Mouse (Mus musculus): Measurements from ENCODE around the gene Ppef2. TPM values are rescaled to one million over a fixed set of nuclear protein-coding genes. Genes with fewer than 3 reads are reported as not detected.

Gene Ppef2
- polyA plus RNA-seq, 1 experiment from 2014 or later = not detected

GRCm38 (mm10) chr5:92215308-92215707 is 40.8 kb downstream of the Ppef2 start, which contains the start of gene U90926:
TSS of gene U90926 (minus strand) at chr5:92215408.
- H3K4me3 ChIP-seq (ENCODE audit: low read depth, low read length) = no peak within 1 kb of the TSS
- DNase-seq (ENCODE audit: low spot score) (no peak), ATAC-seq (replicated peaks; ENCODE audit: insufficient number of reproducible peaks, low FRiP score, low TSS enrichment, low read depth) (no peak)
- H3K9me3 ChIP-seq (replicated peaks; ENCODE audit: control insufficient read depth, low read length) = no peaks in the 10 kb centered on the region
- 93% methylated on average over 4 of the region's 4 CpGs for WGBS
- no peaks in the 10 kb centered on the region for H3K27me3 ChIP-seq (ENCODE audit: control insufficient read depth, insufficient read depth, low read length)
- no peak within 1 kb of the TSS for H3K27ac ChIP-seq (replicated peaks; ENCODE audit: low read depth, low read length)
- no peak within 1 kb of the TSS for H3K4me2 ChIP-seq (ENCODE audit: low read depth, low read length)
- no peaks in the 10 kb centered on the region for H3K36me3 ChIP-seq (replicated peaks; ENCODE audit: control insufficient read depth, insufficient read depth, low read depth, low read length)
- no peaks in the 10 kb centered on the region for H3K4me1 ChIP-seq (ENCODE audit: control insufficient read depth, insufficient read depth, low read length)
- no peak within 1 kb of the TSS for H3K9ac ChIP-seq (replicated peaks; ENCODE audit: low read length)

GRCm38 (mm10) chr5:92212231-92212630 is 43.8 kb downstream of the Ppef2 start:
- Histone ChIP-seq H3K36me3 (replicated peaks; ENCODE audit: control insufficient read depth, insufficient read depth, low read depth, low read length) (no peaks in the 10 kb centered on the region), H3K27ac (replicated peaks; ENCODE audit: low read depth, low read length) (no peak overlapping the region), H3K9me3 (replicated peaks; ENCODE audit: control insufficient read depth, low read length) (no peaks in the 10 kb centered on the region), H3K4me1 (ENCODE audit: control insufficient read depth, insufficient read depth, low read length) (no peaks in the 10 kb centered on the region), H3K4me2 (ENCODE audit: low read depth, low read length) (no peak overlapping the region), H3K9ac (replicated peaks; ENCODE audit: low read length) (no peak overlapping the region), H3K27me3 (ENCODE audit: control insufficient read depth, insufficient read depth, low read length) (no peaks in the 10 kb centered on the region), H3K4me3 (ENCODE audit: low read depth, low read length) (no peak overlapping the region)
- DNase-seq (ENCODE audit: low spot score) = no peak
- ATAC-seq (replicated peaks; ENCODE audit: insufficient number of reproducible peaks, low FRiP score, low TSS enrichment, low read depth) = no peak
- WGBS = 85% methylated on average over 4 of the region's 4 CpGs

GRCm38 (mm10) chr5:92210205-92210604 is 45.9 kb downstream of the Ppef2 start:
- Histone ChIP-seq H3K27ac (replicated peaks; ENCODE audit: low read depth, low read length) (no peak overlapping the region), H3K4me2 (ENCODE audit: low read depth, low read length) (no peak overlapping the region), H3K9me3 (replicated peaks; ENCODE audit: control insufficient read depth, low read length) (no peaks in the 10 kb centered on the region), H3K9ac (replicated peaks; ENCODE audit: low read length) (no peak overlapping the region), H3K4me3 (ENCODE audit: low read depth, low read length) (no peak overlapping the region), H3K27me3 (ENCODE audit: control insufficient read depth, insufficient read depth, low read length) (no peaks in the 10 kb centered on the region), H3K4me1 (ENCODE audit: control insufficient read depth, insufficient read depth, low read length) (no peaks in the 10 kb centered on the region), H3K36me3 (replicated peaks; ENCODE audit: control insufficient read depth, insufficient read depth, low read depth, low read length) (no peaks in the 10 kb centered on the region)
- no peak for ATAC-seq (replicated peaks; ENCODE audit: insufficient number of reproducible peaks, low FRiP score, low TSS enrichment, low read depth)
- no peak for DNase-seq (ENCODE audit: low spot score)
- WGBS = 80% methylated on average over 8 of the region's 8 CpGs

- Histone ChIP-seq H3K27ac (replicated peaks; ENCODE audit: low read depth, low read length) (no peak overlapping the region), H3K36me3 (replicated peaks; ENCODE audit: control insufficient read depth, insufficient read depth, low read depth, low read length) (no peaks in the 10 kb centered on the region; the same call in none of the 2 replicates), H3K9me3 (replicated peaks; ENCODE audit: control insufficient read depth, low read length) (no peaks in the 10 kb centered on the region), H3K27me3 (ENCODE audit: control insufficient read depth, insufficient read depth, low read length) (no peaks in the 10 kb centered on the region), H3K4me1 (ENCODE audit: control insufficient read depth, insufficient read depth, low read length) (no peaks in the 10 kb centered on the region), H3K4me2 (ENCODE audit: low read depth, low read length) (no peak overlapping the region), H3K4me3 (ENCODE audit: low read depth, low read length) (no peak overlapping the region), H3K9ac (replicated peaks; ENCODE audit: low read length) (no peak overlapping the region)
- WGBS = 87% methylated on average over 6 of the region's 6 CpGs
- ATAC-seq (replicated peaks; ENCODE audit: insufficient number of reproducible peaks, low FRiP score, low TSS enrichment, low read depth) (no peak), DNase-seq (ENCODE audit: low spot score) (no peak)
Measured at GRCm38 (mm10) chr5:92206121-92206520, 50.0 kb downstream of the Ppef2 start.

GRCm38 (mm10) chr5:92205706-92206105 is 50.4 kb downstream of the Ppef2 start:
- no peaks in the 10 kb centered on the region for H3K9me3 ChIP-seq (replicated peaks; ENCODE audit: control insufficient read depth, low read length)
- no peaks in the 10 kb centered on the region; the same call in none of the 2 replicates for H3K36me3 ChIP-seq (replicated peaks; ENCODE audit: control insufficient read depth, insufficient read depth, low read depth, low read length)
- 95% methylated on average over 5 of the region's 5 CpGs for WGBS
- ATAC-seq (replicated peaks; ENCODE audit: insufficient number of reproducible peaks, low FRiP score, low TSS enrichment, low read depth) (no peak), DNase-seq (ENCODE audit: low spot score) (no peak)
- H3K9ac ChIP-seq (replicated peaks; ENCODE audit: low read length) = no peak overlapping the region
- no peak overlapping the region for H3K4me3 ChIP-seq (ENCODE audit: low read depth, low read length)
- no peaks in the 10 kb centered on the region for H3K27me3 ChIP-seq (ENCODE audit: control insufficient read depth, insufficient read depth, low read length)
- H3K27ac ChIP-seq (replicated peaks; ENCODE audit: low read depth, low read length) = no peak overlapping the region
- no peak overlapping the region for H3K4me2 ChIP-seq (ENCODE audit: low read depth, low read length)
- H3K4me1 ChIP-seq (ENCODE audit: control insufficient read depth, insufficient read depth, low read length) = no peaks in the 10 kb centered on the region

- Histone ChIP-seq H3K4me3 (ENCODE audit: low read depth, low read length) (no peak overlapping the region), H3K4me2 (ENCODE audit: low read depth, low read length) (no peak overlapping the region), H3K27ac (replicated peaks; ENCODE audit: low read depth, low read length) (no peak overlapping the region), H3K4me1 (ENCODE audit: control insufficient read depth, insufficient read depth, low read length) (no peaks in the 10 kb centered on the region), H3K9ac (replicated peaks; ENCODE audit: low read length) (no peak overlapping the region), H3K27me3 (ENCODE audit: control insufficient read depth, insufficient read depth, low read length) (no peaks in the 10 kb centered on the region), H3K9me3 (replicated peaks; ENCODE audit: control insufficient read depth, low read length) (no peaks in the 10 kb centered on the region), H3K36me3 (replicated peaks; ENCODE audit: control insufficient read depth, insufficient read depth, low read depth, low read length) (no peaks in the 10 kb centered on the region; the same call in none of the 2 replicates)
- WGBS = 88% methylated on average over 7 of the region's 7 CpGs
- DNase-seq (ENCODE audit: low spot score) (no peak), ATAC-seq (replicated peaks; ENCODE audit: insufficient number of reproducible peaks, low FRiP score, low TSS enrichment, low read depth) (no peak)
Measured at GRCm38 (mm10) chr5:92205184-92205583, 50.9 kb downstream of the Ppef2 start.

GRCm38 (mm10) chr5:92204162-92205036 is 51.7 kb downstream of the Ppef2 start:
- H3K4me3 ChIP-seq (ENCODE audit: low read depth, low read length) = no peak overlapping the region
- no peaks in the 10 kb centered on the region; the same call in none of the 2 replicates for H3K36me3 ChIP-seq (replicated peaks; ENCODE audit: control insufficient read depth, insufficient read depth, low read depth, low read length)
- ATAC-seq (replicated peaks; ENCODE audit: insufficient number of reproducible peaks, low FRiP score, low TSS enrichment, low read depth) (no peak), DNase-seq (ENCODE audit: low spot score) (no peak)
- H3K27ac ChIP-seq (replicated peaks; ENCODE audit: low read depth, low read length) = no peak overlapping the region
- H3K9ac ChIP-seq (replicated peaks; ENCODE audit: low read length) = no peak overlapping the region
- WGBS = 87% methylated on average over 6 of the region's 6 CpGs
- H3K27me3 ChIP-seq (ENCODE audit: control insufficient read depth, insufficient read depth, low read length) = no peaks in the 10 kb centered on the region
- H3K9me3 ChIP-seq (replicated peaks; ENCODE audit: control insufficient read depth, low read length) = no peaks in the 10 kb centered on the region
- no peaks in the 10 kb centered on the region for H3K4me1 ChIP-seq (ENCODE audit: control insufficient read depth, insufficient read depth, low read length)
- H3K4me2 ChIP-seq (ENCODE audit: low read depth, low read length) = no peak overlapping the region

GRCm38 (mm10) chr5:92198266-92198665 is 57.8 kb downstream of the Ppef2 start:
- H3K9ac ChIP-seq (replicated peaks; ENCODE audit: low read length) = no peak overlapping the region
- H3K27ac ChIP-seq (replicated peaks; ENCODE audit: low read depth, low read length) = no peak overlapping the region
- H3K4me1 ChIP-seq (ENCODE audit: control insufficient read depth, insufficient read depth, low read length) = no peaks in the 10 kb centered on the region
- no peak overlapping the region for H3K4me2 ChIP-seq (ENCODE audit: low read depth, low read length)
- no peaks in the 10 kb centered on the region for H3K27me3 ChIP-seq (ENCODE audit: control insufficient read depth, insufficient read depth, low read length)
- WGBS = 88% methylated on average over 8 of the region's 8 CpGs
- DNase-seq (ENCODE audit: low spot score) (no peak), ATAC-seq (replicated peaks; ENCODE audit: insufficient number of reproducible peaks, low FRiP score, low TSS enrichment, low read depth) (no peak)
- peaks cover 2% of the 10 kb centered on the region for H3K36me3 ChIP-seq (replicated peaks; ENCODE audit: control insufficient read depth, insufficient read depth, low read depth, low read length)
- no peak overlapping the region for H3K4me3 ChIP-seq (ENCODE audit: low read depth, low read length)
- no peaks in the 10 kb centered on the region for H3K9me3 ChIP-seq (replicated peaks; ENCODE audit: control insufficient read depth, low read length)

Measured in embryonic facial prominence, embryonic 11.5 days (tissue).